Mouse (Mus musculus) ovary, postnatal 36 days (tissue): ENCODE data around the gene Gm3278.
"Not testable (repeated sequence)": the region's sequence is repeated elsewhere in the genome, so short reads cannot be mapped to it uniquely, and the experiment has no call there.

ENCODE experiments used
- DNase-seq: peaks from one replicate; pipeline ENCODE4 v3.0.0; 2022; ENCODE audit warnings: low spot score, mixed read lengths

Gm3278 gene

DNA sequence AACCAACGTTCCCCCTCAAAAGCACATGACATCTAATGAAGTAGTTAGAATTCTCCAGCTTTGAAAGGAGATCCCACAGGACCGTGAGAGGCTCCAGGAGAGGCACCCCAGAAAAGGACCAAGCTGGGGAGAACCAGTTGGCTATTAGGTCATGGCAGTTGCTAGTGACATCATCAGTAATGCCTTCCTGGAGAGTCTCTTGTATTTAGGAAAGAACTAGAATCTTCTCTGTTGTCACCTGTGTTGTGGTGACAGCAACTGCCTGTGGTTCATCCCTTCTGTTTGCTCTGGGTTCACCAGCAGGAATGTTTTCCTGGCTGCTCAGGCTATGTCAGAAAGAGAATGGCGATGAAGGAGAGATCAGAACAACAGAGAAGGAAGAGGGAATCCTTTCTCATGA lies at the start of gene Gm3278:
TSS of gene Gm3278 (plus strand) at position 301 of the 400 bp plus-strand sequence.
- DNase-seq, result not testable (repeated sequence)

DNA sequence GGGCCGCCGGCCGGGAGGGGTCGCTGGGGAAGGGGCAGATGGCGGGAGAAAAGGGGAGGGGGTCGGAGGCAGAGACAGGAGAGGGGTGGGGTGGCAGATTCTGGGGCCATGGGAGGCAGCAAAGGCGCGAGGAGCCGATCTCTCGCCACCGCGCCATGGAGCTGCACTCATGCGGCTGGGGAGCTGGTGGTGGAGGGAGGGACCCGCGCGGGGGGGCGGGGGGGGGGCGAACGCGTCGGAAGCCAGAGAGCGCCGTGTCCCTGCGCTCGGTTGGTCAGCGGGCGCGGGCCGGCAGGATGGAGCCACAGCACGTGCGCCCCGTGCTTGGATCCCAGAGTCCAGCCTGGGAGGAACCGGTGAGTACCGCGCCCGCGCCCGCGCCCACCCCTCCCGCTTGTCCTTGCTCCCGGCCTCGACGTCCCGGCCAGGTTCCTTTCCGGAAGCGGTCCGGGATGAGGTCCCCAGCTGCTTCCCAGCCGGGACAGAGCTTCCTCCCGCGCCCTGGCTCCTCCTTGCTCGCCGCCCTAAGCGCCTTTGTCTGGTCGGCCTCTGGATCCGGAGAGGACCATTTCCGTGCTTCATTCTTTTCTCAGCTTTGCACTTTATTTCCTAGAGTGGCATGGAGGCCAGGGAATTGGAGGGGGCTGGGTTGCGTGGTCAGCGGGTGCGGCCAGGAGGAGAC lies 36.8 kb upstream of the Gm3278 start, which contains the start of gene Gm3264:
TSS of gene Gm3264 (plus strand) at position 278 of the 682 bp plus-strand sequence.
- DNase-seq, result peak; percentile 6
